Mouse (Mus musculus): ENCODE data around the gene Vmn1r176. TPM values are rescaled to one million over a fixed set of nuclear protein-coding genes. Genes with fewer than 3 reads are reported as not detected.
"Not testable (repeated sequence)": the region's sequence is repeated elsewhere in the genome, so short reads cannot be mapped to it uniquely, and the experiment has no call there.

The Vmn1r176 gene
- not detected in 2 replicates for polyA plus RNA-seq (2015; fragmentation: Nextera tagmentation; extraction: Ambion mirVana)

DNA sequence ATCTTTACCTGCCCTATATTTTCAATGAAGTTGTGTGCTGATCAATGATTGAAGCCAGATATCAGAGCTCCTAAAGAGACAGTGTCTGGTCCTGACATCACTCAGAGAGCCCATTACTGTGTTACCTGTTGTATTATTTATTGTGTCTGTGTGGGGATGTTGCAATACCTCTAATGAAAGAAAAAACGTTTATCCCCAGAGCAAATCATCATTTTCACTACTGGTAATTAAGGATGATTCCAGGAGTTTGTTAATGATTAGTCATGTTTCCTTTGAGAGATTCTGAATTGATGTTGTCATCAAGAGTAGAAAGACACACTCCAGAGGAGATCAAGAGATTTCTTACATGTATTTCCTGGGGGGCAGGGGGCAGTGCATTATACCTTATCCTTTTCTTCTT is at the start of gene Vmn1r176:
TSS of gene Vmn1r176 (minus strand) at position 101 of the 400 bp plus-strand sequence.
- H3K4me3 ChIP-seq (replicated peaks); H3K4me1 ChIP-seq; H3K36me3 ChIP-seq; H3K9me3 ChIP-seq (replicated peaks); H3K27me3 ChIP-seq; H3K9ac ChIP-seq; H3K27ac ChIP-seq; ATAC-seq (replicated peaks; ENCODE audit: low FRiP score); H3K4me2 ChIP-seq: not testable (repeated sequence)
- WGBS: no CpG with 5 or more reads among the region's 1 CpGs

DNA sequence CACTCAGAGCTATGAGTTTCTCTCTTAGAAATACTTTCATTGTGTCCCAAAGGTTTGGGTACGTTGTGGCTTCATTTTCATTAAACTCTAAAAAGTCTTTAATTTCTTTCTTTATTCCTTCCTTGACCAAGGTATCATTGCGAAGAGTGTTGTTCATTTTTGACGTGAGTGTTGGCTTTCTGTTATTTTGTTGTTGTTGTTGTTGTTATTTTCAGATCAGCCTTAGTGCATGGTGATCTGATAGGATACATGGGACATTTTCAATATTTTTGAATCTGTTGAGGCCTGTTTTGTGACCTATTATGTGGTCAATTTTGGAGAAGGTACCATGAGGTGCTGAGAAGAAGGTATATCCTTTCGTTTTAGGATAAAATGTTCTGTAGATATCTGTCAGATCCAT is 39.7 kb upstream of the Vmn1r176 start:
- H3K4me2 ChIP-seq; H3K4me3 ChIP-seq (replicated peaks); H3K27ac ChIP-seq; H3K9ac ChIP-seq; H3K4me1 ChIP-seq; H3K27me3 ChIP-seq; H3K36me3 ChIP-seq; H3K9me3 ChIP-seq (replicated peaks); ATAC-seq (replicated peaks; ENCODE audit: low FRiP score): not testable (repeated sequence)
- 67% methylated on average over 4 of the region's 4 CpGs for WGBS

DNA sequence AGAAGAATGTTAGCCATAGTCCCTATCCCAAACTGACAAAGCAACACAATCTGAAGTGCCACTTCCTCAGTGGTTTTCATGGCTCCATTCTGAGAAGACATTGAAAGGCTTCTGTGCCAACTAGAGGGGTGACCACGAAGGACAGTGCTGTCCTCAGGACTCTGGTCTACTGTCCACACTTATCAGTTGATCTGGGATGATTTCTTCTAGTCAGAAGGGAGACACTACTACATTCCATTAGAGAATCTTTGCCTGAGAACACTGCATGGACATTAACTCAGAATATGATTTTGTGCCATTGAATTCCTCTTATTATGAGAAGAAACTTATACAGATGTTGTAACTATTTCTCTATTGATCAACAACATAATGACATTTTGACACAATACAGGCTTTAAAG is 29.2 kb upstream of the Vmn1r176 start, which contains the start of gene Vmn1r177:
TSS of gene Vmn1r177 (minus strand) at position 101 of the 400 bp plus-strand sequence.
- H3K9ac ChIP-seq; H3K27me3 ChIP-seq; H3K4me3 ChIP-seq (replicated peaks); ATAC-seq (replicated peaks; ENCODE audit: low FRiP score); H3K27ac ChIP-seq; H3K4me1 ChIP-seq; H3K9me3 ChIP-seq (replicated peaks); H3K4me2 ChIP-seq; H3K36me3 ChIP-seq: not testable (repeated sequence)
- 8% methylated on average over 1 of the region's 1 CpGs for WGBS

DNA sequence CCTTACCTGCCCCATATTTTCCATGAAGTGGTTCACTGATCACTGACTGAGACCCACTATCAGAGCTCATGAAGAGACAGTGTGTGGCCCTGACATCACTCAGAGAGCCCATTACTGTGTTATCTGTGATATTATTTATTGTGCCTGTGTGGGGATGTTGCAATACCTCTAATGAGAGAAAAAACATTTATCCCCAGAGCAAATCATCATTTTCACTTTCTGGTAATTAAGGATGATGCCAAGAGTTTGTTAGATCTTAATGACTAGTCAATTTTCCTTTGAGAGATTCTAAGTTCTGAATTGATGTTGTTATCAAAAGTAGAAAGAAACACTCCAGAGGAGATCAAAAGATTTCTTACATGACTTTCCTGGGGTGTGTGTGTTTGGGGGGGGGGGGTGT is 26.6 kb downstream of the Vmn1r176 start, which contains the start of gene Vmn1r175:
TSS of gene Vmn1r175 (minus strand) at position 101 of the 400 bp plus-strand sequence.
- H3K9ac ChIP-seq; H3K27me3 ChIP-seq; H3K4me3 ChIP-seq (replicated peaks); H3K27ac ChIP-seq; ATAC-seq (replicated peaks; ENCODE audit: low FRiP score); H3K9me3 ChIP-seq (replicated peaks); H3K4me2 ChIP-seq; H3K36me3 ChIP-seq; H3K4me1 ChIP-seq: not testable (repeated sequence)

DNA sequence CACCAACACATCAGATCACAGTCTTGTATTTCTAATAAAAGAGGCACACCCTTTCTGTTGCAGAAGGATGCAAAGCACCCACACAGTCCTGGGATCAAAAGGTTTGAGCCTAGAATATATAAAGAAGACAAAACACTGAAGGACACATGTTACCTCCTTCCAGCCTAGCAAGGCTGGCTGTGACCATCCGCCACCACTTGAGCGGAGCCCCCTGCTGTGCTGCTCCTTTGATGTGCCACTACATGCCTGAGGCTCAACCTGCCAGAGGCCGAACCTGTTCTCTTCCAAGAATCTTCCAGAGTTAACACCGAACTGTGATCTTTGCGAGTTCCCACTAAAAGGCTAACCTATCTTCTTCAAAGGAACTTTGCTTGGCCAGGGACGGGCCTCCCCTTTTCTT is 52.6 kb downstream of the Vmn1r176 start:
- Histone ChIP-seq H3K36me3 (no peaks in the 10 kb centered on the region), H3K4me2 (no peak overlapping the region), H3K27me3 (no peaks in the 10 kb centered on the region), H3K4me1 (no peaks in the 10 kb centered on the region), H3K9ac (no peak overlapping the region), H3K27ac (no peak overlapping the region), H3K9me3 (replicated peaks) (peaks cover 16% of the 10 kb centered on the region; the same call in 1 of the 2 replicates), H3K4me3 (replicated peaks) (no peak overlapping the region)
- WGBS: 74% methylated on average over 6 of the region's 6 CpGs
- ATAC-seq (replicated peaks; ENCODE audit: low FRiP score): no peak

Other genes starting within 250 kb of the Vmn1r176 start
- not detected in 2 replicates for gene Vmn1r170, start 231.2 kb downstream of the Vmn1r176 start, polyA plus RNA-seq (2015; fragmentation: Nextera tagmentation; extraction: Ambion mirVana)
- gene Vmn1r171, start 206.7 kb downstream of the Vmn1r176 start, polyA plus RNA-seq (2015; fragmentation: Nextera tagmentation; extraction: Ambion mirVana): not detected in 2 replicates
- not detected in 2 replicates for gene Vmn1r172, start 179.1 kb downstream of the Vmn1r176 start, polyA plus RNA-seq (2015; fragmentation: Nextera tagmentation; extraction: Ambion mirVana)
- gene Vmn1r173, start 136.7 kb downstream of the Vmn1r176 start, polyA plus RNA-seq (2015; fragmentation: Nextera tagmentation; extraction: Ambion mirVana): not detected in 2 replicates
- gene Vmn1r174, start 85.1 kb downstream of the Vmn1r176 start, polyA plus RNA-seq (2015; fragmentation: Nextera tagmentation; extraction: Ambion mirVana): not detected in 2 replicates
- not detected in 2 replicates for gene Vmn1r175, start 26.7 kb downstream of the Vmn1r176 start, polyA plus RNA-seq (2015; fragmentation: Nextera tagmentation; extraction: Ambion mirVana)
- gene Vmn1r177, start 29.1 kb upstream of the Vmn1r176 start, polyA plus RNA-seq (2015; fragmentation: Nextera tagmentation; extraction: Ambion mirVana): not detected in 2 replicates
- gene Vmn1r178, start 54.6 kb upstream of the Vmn1r176 start, polyA plus RNA-seq (2015; fragmentation: Nextera tagmentation; extraction: Ambion mirVana): not detected in 2 replicates
- not detected in 2 replicates for gene Vmn1r179, start 89.6 kb upstream of the Vmn1r176 start, polyA plus RNA-seq (2015; fragmentation: Nextera tagmentation; extraction: Ambion mirVana)
- not detected in 2 replicates for gene Vmn1r180, start 113.3 kb upstream of the Vmn1r176 start, polyA plus RNA-seq (2015; fragmentation: Nextera tagmentation; extraction: Ambion mirVana)
- gene Vmn1r181, start 137.2 kb upstream of the Vmn1r176 start, polyA plus RNA-seq (2015; fragmentation: Nextera tagmentation; extraction: Ambion mirVana): not detected in 2 replicates
- not detected in 2 replicates for gene V1rd19, start 164.3 kb upstream of the Vmn1r176 start, polyA plus RNA-seq (2015; fragmentation: Nextera tagmentation; extraction: Ambion mirVana)
- not detected in 2 replicates for gene Vmn1r183, start 215.9 kb upstream of the Vmn1r176 start, polyA plus RNA-seq (2015; fragmentation: Nextera tagmentation; extraction: Ambion mirVana)
- gene Zfp180, start 244.6 kb upstream of the Vmn1r176 start, polyA plus RNA-seq (2015; fragmentation: Nextera tagmentation; extraction: Ambion mirVana): 21.1 and 23.3 TPM in 2 replicates

Data from kidney, embryonic 15.5 days (tissue).